Mouse (Mus musculus) lung, adult 2 months (tissue): ENCODE results near the gene Pih1d3.

Experiments
- CTCF ChIP-seq: fragments of 200-500 bp; IDR thresholded peaks from 2 replicates; pipeline ENCODE4 v1.5.1; 2011; ENCODE audit warnings: mild to moderate bottlenecking, low read length, control low read depth; ENCODE audit not compliant: insufficient read depth
- POLR2A ChIP-seq: fragments of 200-500 bp; IDR thresholded peaks from 2 replicates; pipeline ENCODE4 v1.6.1; 2011; ENCODE audit warnings: low read depth, mild to moderate bottlenecking, control low read depth, low read length, borderline replicate concordance; ENCODE audit errors: extremely low read depth

- no peak for TF ChIP-seq POLR2A
- TF ChIP-seq CTCF, result no peak
These were observed 1.9 kb upstream of the Pih1d3 start for GRCm38 (mm10) chr1:31220599-31221250.
